In the genomic region with DNA sequence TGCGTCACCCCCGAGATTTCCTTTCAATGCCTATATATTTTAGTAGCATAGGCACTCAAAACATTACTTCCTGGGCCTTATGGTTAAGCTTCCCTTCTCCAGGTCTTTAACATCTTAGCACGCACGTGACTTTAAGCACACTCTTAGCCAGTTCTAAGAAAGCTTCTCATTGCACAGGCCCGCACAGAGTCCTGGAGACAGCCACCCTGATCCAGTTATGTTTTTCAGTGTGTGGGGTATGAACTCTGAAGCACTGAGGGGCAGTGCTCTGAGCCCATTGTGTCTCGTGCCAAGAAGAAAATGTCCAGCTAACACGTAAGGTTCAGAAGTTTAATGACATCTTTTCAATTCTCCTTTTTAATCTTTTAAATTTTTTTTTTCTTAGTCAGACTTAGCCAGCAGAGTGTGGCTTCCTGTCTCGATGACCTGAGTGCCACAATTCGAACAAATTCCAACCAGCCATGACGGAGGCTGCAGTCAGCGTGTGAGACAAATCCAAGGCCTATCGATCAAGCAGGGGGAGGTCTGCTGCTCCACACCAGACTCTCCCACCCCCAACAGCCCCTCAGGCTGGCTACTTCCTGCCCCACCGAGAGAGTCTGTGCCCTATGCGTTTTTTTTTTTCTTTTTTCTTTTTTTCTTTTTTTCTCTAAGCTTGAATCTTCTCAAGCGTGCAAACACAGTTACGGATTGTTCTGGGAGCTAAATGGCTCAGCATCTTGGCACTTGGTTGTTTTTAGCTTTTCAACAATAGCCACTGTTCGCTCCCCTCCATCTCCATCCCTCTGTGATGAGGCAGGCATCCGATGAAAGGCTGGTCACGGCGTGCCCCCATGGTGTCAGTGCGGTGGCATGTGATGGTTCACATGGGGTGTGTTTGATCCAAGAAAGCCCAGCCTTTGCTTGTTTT, we compare ENCODE assay signal across 9 mouse cellular contexts.
DNase-seq lines count a peak whose midpoint lies in the region; ATAC-seq and TF ChIP-seq lines count a peak whose summit lies in the region.
"Had no signal": no experiment of that assay in that cellular context is flagged by ENCODE, and none has a peak within 500 bp of the region (broad histone marks: within the 10 kb centered on the region; RNA-seq: fewer than 3 reads in every experiment).

No protein-coding gene starts in this region.

- no peak overlapping the region for H3K4me3 ChIP-seq in lung, embryonic 14.5 days (ENCODE audit: low read depth, low read length)
- H3K4me3 ChIP-seq in lung, adult 2 months (replicated peaks; ENCODE audit: extremely low read depth, low read depth, low read length): no peak overlapping the region
- H3K4me3 ChIP-seq in embryonic facial prominence, embryonic 14.5 days (ENCODE audit: low read depth, low read length): no peak overlapping the region

- ATAC-seq in lung, embryonic 14.5 days (ENCODE audit: insufficient read depth): peak; percentile 74
- ATAC-seq in embryonic facial prominence, embryonic 14.5 days (ENCODE audit: low read depth): no peak
- ATAC-seq in neutrophil, adult 5-6 weeks (ENCODE audit: extremely low read depth, insufficient number of reproducible peaks, low FRiP score, poor library complexity, severe bottlenecking): peak; percentile 21; the same call in 1 of the 2 replicates

- TF ChIP-seq CTCF in lung, embryonic 14.5 days (IDR thresholded peaks at IDR 0.05; ENCODE audit: low read depth): no peak
- no peak for TF ChIP-seq CTCF in lung, adult 2 months (IDR thresholded peaks at IDR 0.05; ENCODE audit: insufficient read depth, low read length)

- H3K9me3 ChIP-seq in lung, embryonic 14.5 days (ENCODE audit: low read depth, low read length): no peaks in the 10 kb centered on the region
- H3K9me3 ChIP-seq in embryonic facial prominence, embryonic 14.5 days (ENCODE audit: control insufficient read depth, low read length): no peaks in the 10 kb centered on the region

- H3K4me2 ChIP-seq in lung, embryonic 14.5 days: no peak overlapping the region
- H3K4me2 ChIP-seq in embryonic facial prominence, embryonic 14.5 days (ENCODE audit: low read depth, low read length): no peak overlapping the region

- 34% methylated on average over 21 of the region's 21 CpGs for WGBS in lung, embryonic 14.5 days
- 66% methylated on average over 21 of the region's 21 CpGs for WGBS in lung, adult 2 months
- WGBS in embryonic facial prominence, embryonic 14.5 days: 45% methylated on average over 21 of the region's 21 CpGs

- H3K9ac ChIP-seq in lung, embryonic 14.5 days: no peak overlapping the region
- H3K9ac ChIP-seq in embryonic facial prominence, embryonic 14.5 days (ENCODE audit: low read depth, low read length): no peak overlapping the region

- H3K4me1 ChIP-seq in lung, embryonic 14.5 days (ENCODE audit: insufficient read depth): peaks cover 19% of the 10 kb centered on the region; the same call in 1 of the 2 replicates
- no peaks in the 10 kb centered on the region for H3K4me1 ChIP-seq in lung, adult 2 months (ENCODE audit: control insufficient read depth, insufficient read depth, low read length)
- H3K4me1 ChIP-seq in embryonic facial prominence, embryonic 14.5 days (ENCODE audit: control insufficient read depth, insufficient read depth, low read length): peaks cover 12% of the 10 kb centered on the region

- H3K27me3 ChIP-seq in lung, embryonic 14.5 days (ENCODE audit: insufficient read depth, low read length): no peaks in the 10 kb centered on the region
- H3K27me3 ChIP-seq in embryonic facial prominence, embryonic 14.5 days (replicated peaks; ENCODE audit: control insufficient read depth, insufficient read depth, low read length): no peaks in the 10 kb centered on the region

- peak overlapping the region; percentile 50; the same call in 1 of the 2 replicates for H3K27ac ChIP-seq in lung, embryonic 14.5 days (ENCODE audit: low read depth)
- no peak overlapping the region for H3K27ac ChIP-seq in embryonic facial prominence, embryonic 14.5 days (replicated peaks; ENCODE audit: low read depth, low read length)

- no peak for TF ChIP-seq POLR2A in lung, adult 2 months (IDR thresholded peaks at IDR 0.05; ENCODE audit: borderline replicate concordance, extremely low read depth, low read depth, low read length)

- H3K36me3 ChIP-seq in lung, embryonic 14.5 days (ENCODE audit: insufficient read depth): no peaks in the 10 kb centered on the region
- H3K36me3 ChIP-seq in embryonic facial prominence, embryonic 14.5 days (ENCODE audit: control insufficient read depth, insufficient read depth, low read length): no peaks in the 10 kb centered on the region

- DNase-seq in lung, embryonic 14.5 days: peak; percentile 73
- no peak for DNase-seq in lung, adult 2 months
- DNase-seq in embryonic facial prominence, embryonic 14.5 days (ENCODE audit: low spot score): peak; percentile 13
- DNase-seq in layer of hippocampus, adult 9-11 months: peak; percentile 86
- no peak for DNase-seq in ovary, adult 18-20 months (ENCODE audit: low spot score)
- DNase-seq in adrenal gland, adult (ENCODE audit: inconsistent age in 2 of 2, low spot score in 1 of 2): no peak
- no peak for DNase-seq in adrenal gland, postnatal 25 days
- DNase-seq: gastrocnemius, postnatal 36 days had no signal

Comparison
In these comparisons a context has a peak if more than half of its experiments do, and no peak if none do; other contexts are left out.
1. DNase-seq: peak in lung, embryonic 14.5 days (single experiment), embryonic facial prominence, embryonic 14.5 days (single experiment) and layer of hippocampus, adult 9-11 months (single experiment); none in lung, adult 2 months (single experiment), ovary, adult 18-20 months (single experiment), adrenal gland, adult (0 of 2) and adrenal gland, postnatal 25 days (single experiment).